Mouse (Mus musculus) intestine, embryonic 14.5 days (tissue): ENCODE measurements around the gene Orm3. TPM values are rescaled to one million over a fixed set of nuclear protein-coding genes. Genes with fewer than 3 reads are reported as not detected.

ENCODE experiments used
- ATAC-seq: fragments of 200-750 bp; cut with Nextera tagmentation; replicated peaks from 2 replicates; pipeline ENCODE4 v1.8.0; 2017; ENCODE audit warnings: low read depth, moderate number of reproducible peaks, moderate TSS enrichment, moderate library complexity; ENCODE audit not compliant: low FRiP score, low TSS enrichment
- DNase-seq: peaks from one replicate; pipeline ENCODE4 v3.0.0-alpha.2; 2018; ENCODE audit warnings: low spot score
- H3K27ac ChIP-seq: fragments of 300-500 bp; sonication (generic); 2 replicates; pipeline ENCODE4 v1.5.1; 2014; ENCODE audit warnings: low read depth, mild to moderate bottlenecking, control low read depth
- H3K27me3 ChIP-seq: fragments of 300-500 bp; sonication (generic); replicated peaks from 2 replicates; pipeline ENCODE4 v1.6.1; 2014; ENCODE audit warnings: low read length, control low read depth; ENCODE audit not compliant: control insufficient read depth, insufficient read depth
- H3K36me3 ChIP-seq: fragments of 300-500 bp; sonication (generic); 2 replicates; pipeline ENCODE4 v1.6.1; 2014; ENCODE audit warnings: low read length, control low read depth; ENCODE audit not compliant: control insufficient read depth, insufficient read depth
- H3K4me1 ChIP-seq: fragments of 300-500 bp; sonication (generic); replicated peaks from 2 replicates; pipeline ENCODE4 v1.6.1; 2014; ENCODE audit warnings: low read length, control low read depth, mixed read lengths; ENCODE audit not compliant: control insufficient read depth, insufficient read depth
- H3K4me2 ChIP-seq: fragments of 300-500 bp; sonication (generic); 2 replicates; pipeline ENCODE4 v1.6.1; 2014; ENCODE audit warnings: low read length
- H3K4me3 ChIP-seq: fragments of 300-500 bp; sonication (generic); 2 replicates; pipeline ENCODE4 v1.5.1; 2014; ENCODE audit warnings: low read depth, low read length, control low read depth, mixed read lengths
- H3K9ac ChIP-seq: fragments of 300-500 bp; sonication (generic); 2 replicates; pipeline ENCODE4 v1.6.1; 2014; ENCODE audit warnings: mild to moderate bottlenecking, low read length
- H3K9me3 ChIP-seq: fragments of 300-500 bp; sonication (generic); 2 replicates; pipeline ENCODE4 v1.6.1; 2016; ENCODE audit warnings: low read length, control low read depth; ENCODE audit not compliant: control insufficient read depth
- WGBS: fragments of 180-500 bp; shearing (Covaris S2); extraction: QIAGEN DNeasy Blood & Tissue Kit; methylation state at CpG from one replicate; pipeline ENCODE4 v1.1.7; 2014; 5-methylcytosine and 5-hydroxymethylcytosine counted together
- polyA plus RNA-seq: library from polyadenylated mRNA; unstranded; fragments of >200 nt; fragmentation: Nextera tagmentation; extraction: Ambion mirVana; gene quantifications from 2 replicates; pipeline ENCODE4 v1.2.1, GENCODE M21; 2014

Gene Orm3
- polyA plus RNA-seq, 1 experiment from 2014 or later, result not detected

DNA sequence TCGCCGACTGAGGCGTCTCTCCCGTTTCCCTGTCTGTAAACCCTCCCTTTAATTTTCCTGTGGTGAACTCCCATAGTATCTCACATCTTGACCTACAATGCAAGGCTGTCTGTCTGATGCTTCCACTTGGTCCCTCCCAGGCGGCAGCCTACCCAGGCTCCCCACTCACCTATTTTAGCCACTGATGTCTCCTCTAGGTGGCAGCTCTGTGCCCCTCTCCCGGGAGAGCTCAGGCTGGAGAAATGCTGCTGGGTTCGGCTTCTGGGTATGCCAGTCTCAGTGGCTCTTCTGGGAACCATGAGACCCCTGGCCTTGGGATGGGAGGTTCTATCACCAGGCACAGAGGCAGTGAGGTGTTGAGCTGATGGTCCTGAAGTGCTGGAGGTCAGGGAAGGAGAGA lies 21.5 kb downstream of the Orm3 start:
- ATAC-seq, result no peak
- H3K4me1 ChIP-seq, result no peaks in the 10 kb centered on the region
- H3K4me3 ChIP-seq, result no peak overlapping the region
- no peak overlapping the region for H3K9ac ChIP-seq
- WGBS, result 72% methylated on average over 7 of the region's 7 CpGs
- no peak for DNase-seq
- no peaks in the 10 kb centered on the region for H3K27me3 ChIP-seq
- H3K9me3 ChIP-seq, result no peaks in the 10 kb centered on the region
- peaks cover 93% of the 10 kb centered on the region for H3K36me3 ChIP-seq
- H3K27ac ChIP-seq, result no peak overlapping the region
- H3K4me2 ChIP-seq, result no peak overlapping the region

DNA sequence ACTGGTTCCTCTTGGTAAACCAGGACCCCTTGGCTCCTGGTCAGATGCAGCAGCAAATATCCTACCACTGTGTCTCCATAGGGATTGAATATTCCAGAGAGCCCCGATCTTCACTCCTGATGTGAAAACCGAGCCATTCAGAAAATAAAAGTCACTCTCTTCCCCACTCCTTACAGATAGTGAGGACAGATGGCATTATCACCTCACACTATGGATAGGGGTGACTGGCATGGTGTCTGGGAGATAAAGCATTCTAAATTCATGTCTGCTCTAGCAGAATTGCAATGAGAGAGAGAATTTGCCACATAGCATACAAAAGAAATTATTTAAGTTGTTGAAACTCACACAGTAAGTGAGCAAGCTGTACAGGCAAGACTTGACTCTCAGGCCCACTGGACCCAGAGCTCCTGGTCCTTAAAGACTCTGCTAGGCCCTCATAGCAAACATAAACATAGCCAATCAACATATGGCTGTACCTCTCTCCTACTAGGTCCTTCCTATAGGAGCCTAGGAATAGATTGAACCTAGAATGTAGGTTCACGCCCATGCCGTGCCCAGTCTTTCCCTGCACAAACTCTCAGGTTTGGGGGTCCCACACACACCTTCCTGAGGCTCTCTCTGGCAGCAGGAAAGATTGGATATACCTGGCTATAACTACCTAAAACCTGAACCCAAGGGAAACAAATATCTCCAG lies 26.9 kb downstream of the Orm3 start:
- no peak overlapping the region for H3K4me3 ChIP-seq
- no peak overlapping the region for H3K27ac ChIP-seq
- WGBS, result 88% methylated on average over 4 of the region's 4 CpGs
- no peaks in the 10 kb centered on the region for H3K27me3 ChIP-seq
- H3K4me1 ChIP-seq, result no peaks in the 10 kb centered on the region
- H3K9ac ChIP-seq, result no peak overlapping the region
- ATAC-seq (no peak), DNase-seq (no peak)
- no peak overlapping the region for H3K4me2 ChIP-seq
- H3K36me3 ChIP-seq, result peaks cover 79% of the 10 kb centered on the region
- H3K9me3 ChIP-seq, result no peaks in the 10 kb centered on the region

DNA sequence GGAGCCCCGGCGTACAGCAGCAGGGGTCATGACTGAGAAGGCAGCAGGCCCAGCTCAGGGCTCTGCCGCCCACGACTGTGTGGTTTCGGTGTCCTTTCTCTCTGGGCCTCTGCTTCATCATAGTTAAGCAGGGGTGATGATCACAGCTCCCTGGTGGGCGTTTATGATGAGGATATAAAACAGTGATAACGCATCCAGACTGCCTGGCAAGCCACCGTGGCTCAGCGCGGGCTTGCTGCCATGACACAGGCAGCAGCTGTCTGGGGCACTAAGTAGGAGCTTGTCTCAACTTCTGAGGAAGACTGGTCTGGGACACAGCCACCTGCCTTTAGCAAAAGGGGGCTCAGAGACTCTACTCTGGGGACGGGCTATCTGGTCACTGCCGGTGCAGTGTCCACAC lies 27.5 kb downstream of the Orm3 start:
- no peaks in the 10 kb centered on the region for H3K27me3 ChIP-seq
- H3K27ac ChIP-seq, result no peak overlapping the region
- ATAC-seq, result no peak
- H3K36me3 ChIP-seq, result peaks cover 77% of the 10 kb centered on the region
- H3K9ac ChIP-seq, result no peak overlapping the region
- WGBS, result 87% methylated on average over 12 of the region's 12 CpGs
- no peaks in the 10 kb centered on the region for H3K4me1 ChIP-seq
- no peak for DNase-seq
- no peak overlapping the region for H3K4me2 ChIP-seq
- H3K4me3 ChIP-seq, result no peak overlapping the region
- no peaks in the 10 kb centered on the region for H3K9me3 ChIP-seq

DNA sequence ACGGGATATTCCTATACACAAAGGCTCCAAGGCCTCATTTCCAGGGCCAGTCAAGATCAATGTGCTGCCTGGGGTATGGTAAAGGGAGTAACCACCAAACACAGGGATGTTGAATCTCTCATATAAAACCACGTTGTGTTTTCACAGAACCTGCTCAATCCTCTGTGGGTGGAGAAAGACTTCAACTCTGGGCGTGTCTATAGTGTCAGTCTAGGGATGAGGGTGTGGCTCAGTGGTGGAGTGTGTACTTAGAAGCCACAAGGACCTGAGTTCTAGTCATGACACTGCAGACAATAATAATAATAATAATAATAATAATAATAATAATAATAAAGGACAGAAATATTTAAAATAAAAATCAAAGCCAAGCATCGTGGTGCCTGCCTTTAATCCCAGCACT lies 28.3 kb downstream of the Orm3 start:
- no peak overlapping the region for H3K9ac ChIP-seq
- H3K9me3 ChIP-seq, result no peaks in the 10 kb centered on the region
- H3K4me3 ChIP-seq, result no peak overlapping the region
- H3K27ac ChIP-seq, result no peak overlapping the region
- 91% methylated on average over 4 of the region's 4 CpGs for WGBS
- no peaks in the 10 kb centered on the region for H3K4me1 ChIP-seq
- H3K36me3 ChIP-seq, result peaks cover 69% of the 10 kb centered on the region
- DNase-seq (no peak), ATAC-seq (no peak)
- H3K4me2 ChIP-seq, result no peak overlapping the region
- no peaks in the 10 kb centered on the region for H3K27me3 ChIP-seq

DNA sequence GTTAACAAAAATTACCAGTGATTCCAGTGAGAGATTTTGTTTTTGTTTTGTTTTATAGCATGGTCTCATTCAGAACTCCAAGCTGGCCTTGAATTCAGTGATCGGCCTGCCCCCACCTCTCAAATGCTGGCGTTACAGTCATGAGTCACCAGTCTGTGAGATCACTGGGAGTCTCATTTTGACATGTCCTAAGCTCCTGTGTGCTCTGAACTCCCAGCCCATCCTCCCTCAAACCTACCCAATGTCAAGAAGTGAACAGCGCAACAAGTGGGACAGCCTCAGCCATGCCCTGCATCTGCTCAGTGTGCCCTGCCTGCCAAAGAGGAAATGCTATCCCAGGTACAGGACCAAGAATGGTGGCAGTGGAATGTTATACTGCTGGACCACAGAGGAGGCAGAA lies 29.3 kb downstream of the Orm3 start:
- DNase-seq, result no peak
- Histone ChIP-seq H3K4me3 (no peak overlapping the region), H3K9ac (no peak overlapping the region), H3K27ac (no peak overlapping the region), H3K27me3 (no peaks in the 10 kb centered on the region), H3K36me3 (peaks cover 59% of the 10 kb centered on the region), H3K4me1 (no peaks in the 10 kb centered on the region), H3K4me2 (no peak overlapping the region), H3K9me3 (no peaks in the 10 kb centered on the region)
- ATAC-seq, result no peak
- 90% methylated on average over 3 of the region's 3 CpGs for WGBS

DNA sequence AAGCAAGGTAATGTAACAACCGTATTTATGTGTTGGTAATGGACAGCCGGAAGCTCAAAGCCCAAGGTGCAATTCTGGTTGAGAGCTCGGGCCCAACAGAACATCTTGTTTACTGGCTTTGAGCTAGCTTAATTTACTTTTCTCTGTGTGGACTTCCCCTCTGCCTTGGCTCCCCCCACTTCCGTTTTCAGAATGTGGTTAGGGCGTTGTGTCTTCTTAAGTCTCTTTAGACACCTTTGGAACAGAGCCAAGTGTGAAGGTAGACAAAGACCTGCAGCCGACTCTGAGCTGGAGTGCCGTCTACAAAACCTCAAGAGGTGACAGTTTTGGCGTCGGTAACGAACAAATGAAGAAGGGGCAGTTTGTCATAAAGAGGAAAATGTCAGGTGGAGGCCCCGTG lies 29.8 kb downstream of the Orm3 start:
- no peak for DNase-seq
- H3K36me3 ChIP-seq, result peaks cover 55% of the 10 kb centered on the region
- no peaks in the 10 kb centered on the region for H3K27me3 ChIP-seq
- H3K4me1 ChIP-seq, result no peaks in the 10 kb centered on the region
- WGBS, result 78% methylated on average over 11 of the region's 11 CpGs
- no peak overlapping the region for H3K4me3 ChIP-seq
- no peak overlapping the region for H3K4me2 ChIP-seq
- H3K27ac ChIP-seq, result no peak overlapping the region
- no peak for ATAC-seq
- no peaks in the 10 kb centered on the region for H3K9me3 ChIP-seq
- no peak overlapping the region for H3K9ac ChIP-seq

DNA sequence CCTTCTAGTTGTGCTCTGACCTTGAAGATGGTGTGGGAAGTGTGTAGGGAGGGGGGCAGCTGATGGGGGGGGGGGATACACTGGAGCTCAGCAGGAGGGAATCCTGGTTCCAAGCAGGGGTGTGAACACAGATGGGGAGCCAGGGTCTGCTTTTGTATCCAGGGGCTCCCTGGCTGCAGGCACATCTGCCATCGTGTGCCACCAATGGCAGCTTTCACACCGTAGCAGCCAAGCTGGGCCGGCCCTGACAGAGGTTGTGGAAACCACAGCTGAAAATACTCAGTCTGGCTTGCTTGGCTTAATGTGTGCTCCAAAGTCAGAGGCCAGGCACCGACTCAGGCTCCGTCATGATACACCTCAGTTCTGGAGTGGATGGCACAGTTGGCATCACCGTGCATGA lies 32.1 kb downstream of the Orm3 start:
- H3K36me3 ChIP-seq, result peaks cover 41% of the 10 kb centered on the region
- ATAC-seq, result no peak
- H3K9me3 ChIP-seq, result no peaks in the 10 kb centered on the region
- H3K4me2 ChIP-seq, result no peak overlapping the region
- no peak overlapping the region for H3K9ac ChIP-seq
- DNase-seq, result no peak
- H3K27ac ChIP-seq, result no peak overlapping the region
- H3K27me3 ChIP-seq, result no peaks in the 10 kb centered on the region
- H3K4me3 ChIP-seq, result no peak overlapping the region
- H3K4me1 ChIP-seq, result no peaks in the 10 kb centered on the region
- WGBS, result 79% methylated on average over 6 of the region's 6 CpGs

DNA sequence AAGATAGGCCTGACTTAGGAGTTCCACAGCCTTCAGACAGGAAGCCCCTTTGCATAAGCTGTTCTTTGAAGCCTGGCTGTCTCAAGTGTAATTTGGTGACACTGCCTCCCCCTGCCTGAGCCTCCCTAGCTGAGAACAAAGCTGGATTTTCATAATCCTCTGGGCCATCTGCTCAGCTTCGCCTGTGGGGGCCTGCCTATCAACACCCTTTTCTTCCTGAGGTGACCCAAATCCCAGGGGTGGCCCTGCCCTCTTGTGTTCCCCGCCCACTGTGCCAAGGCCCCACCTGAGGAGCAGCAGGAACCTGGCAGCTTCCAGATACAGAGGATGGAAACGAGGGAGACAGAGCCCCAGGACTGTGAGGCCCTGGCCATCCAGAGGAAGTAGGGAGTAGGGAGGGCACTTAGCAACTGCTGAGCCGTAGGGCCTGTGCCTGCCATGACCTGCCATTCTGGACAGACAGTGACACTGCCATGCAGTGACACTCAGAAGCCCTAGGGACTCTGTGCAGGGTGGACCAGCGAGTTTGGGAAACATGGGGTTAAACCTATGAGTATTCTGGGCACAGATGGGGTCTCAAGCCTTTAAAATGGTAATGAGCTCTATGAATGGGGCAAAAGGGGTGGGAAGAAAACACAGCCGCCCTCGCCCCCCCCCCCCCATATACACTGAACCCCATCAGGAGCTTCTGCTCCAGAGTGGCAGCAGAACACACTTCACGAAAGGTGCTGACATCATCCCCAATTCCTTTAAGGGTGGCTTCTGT lies 33.3 kb downstream of the Orm3 start:
- Histone ChIP-seq H3K27me3 (no peaks in the 10 kb centered on the region), H3K36me3 (peaks cover 35% of the 10 kb centered on the region; the same call in 1 of the 2 replicates), H3K4me3 (no peak overlapping the region), H3K9ac (no peak overlapping the region), H3K4me1 (no peaks in the 10 kb centered on the region), H3K4me2 (no peak overlapping the region), H3K27ac (no peak overlapping the region), H3K9me3 (no peaks in the 10 kb centered on the region)
- WGBS, result 53% methylated on average over 8 of the region's 8 CpGs
- DNase-seq (no peak), ATAC-seq (no peak)
